Mouse (Mus musculus) lung, postnatal 10 days (tissue): ENCODE data around the gene Scamp5.
A peak's percentile ranks its signal among the peaks of the same experiment; 100 is the strongest.
"Not testable (repeated sequence)": the region's sequence is repeated elsewhere in the genome, so short reads cannot be mapped to it uniquely, and the experiment has no call there.

Experiments used
- DNase-seq: peaks from one replicate; pipeline ENCODE4 v3.0.0; 2021

Gene Scamp5

DNA sequence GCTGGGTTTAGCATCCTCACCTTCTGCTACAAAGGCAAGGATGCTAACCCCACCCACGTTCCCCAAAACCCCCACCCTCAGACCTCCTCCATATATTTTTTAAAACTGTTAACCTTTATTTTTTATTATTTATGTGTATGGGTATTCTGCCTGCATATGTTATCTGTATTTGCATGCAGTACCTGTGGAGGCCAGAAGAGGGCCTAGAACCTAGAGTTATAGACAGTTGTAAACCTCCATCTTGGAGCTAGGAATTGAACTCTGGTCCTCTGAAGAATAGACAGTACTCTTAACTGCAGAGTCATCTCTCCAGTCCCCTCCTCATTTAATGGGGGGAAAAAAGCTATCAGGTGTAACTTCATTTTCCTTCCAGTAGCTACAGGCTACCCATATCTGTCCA lies 18.1 kb downstream of the Scamp5 start:
- DNase-seq: no peak

GRCm38 (mm10) chr9:57440620-57441019 lies 27.2 kb downstream of the Scamp5 start:
- DNase-seq: no peak

DNA sequence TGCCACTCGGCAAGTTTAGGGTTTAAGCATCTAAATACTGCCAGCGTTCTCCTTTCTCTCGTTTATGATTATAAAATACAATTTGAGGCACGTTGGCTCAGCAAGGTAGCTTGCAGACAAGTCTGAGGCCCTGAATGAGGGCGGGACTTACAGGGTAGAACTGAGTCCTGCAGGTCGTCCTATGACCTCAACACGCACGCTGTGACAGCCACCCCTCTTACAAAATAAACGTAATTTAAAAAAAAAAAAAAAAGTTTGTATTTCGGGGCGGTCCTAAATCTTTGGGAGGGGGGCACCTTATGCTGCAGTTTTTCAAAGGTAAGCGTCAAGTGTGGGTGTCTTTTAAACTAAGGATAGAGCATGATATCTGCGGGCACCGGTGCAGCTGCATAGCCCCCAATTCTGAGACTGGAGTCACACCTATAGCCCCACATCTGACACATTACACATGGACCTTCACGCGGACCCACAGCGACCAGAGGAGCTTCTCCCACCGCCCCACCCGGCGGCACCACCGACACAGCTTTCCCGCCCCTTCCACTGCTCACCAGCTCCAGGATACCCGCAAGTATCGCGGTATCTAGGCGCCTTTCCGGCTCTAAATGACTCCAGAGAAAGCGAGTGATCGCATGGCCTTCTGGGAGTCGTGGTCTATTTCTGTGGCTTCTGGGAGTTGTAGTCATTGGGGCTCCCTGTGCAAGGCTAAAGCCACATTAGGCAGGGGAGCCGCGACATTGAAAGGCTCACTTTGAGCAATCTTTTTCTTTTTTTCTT lies 28.2 kb downstream of the Scamp5 start, which contains the start of gene Ppcdc:
TSS of gene Ppcdc (minus strand) at position 603 of the 774 bp plus-strand sequence.
- peak; percentile 96 for DNase-seq

DNA sequence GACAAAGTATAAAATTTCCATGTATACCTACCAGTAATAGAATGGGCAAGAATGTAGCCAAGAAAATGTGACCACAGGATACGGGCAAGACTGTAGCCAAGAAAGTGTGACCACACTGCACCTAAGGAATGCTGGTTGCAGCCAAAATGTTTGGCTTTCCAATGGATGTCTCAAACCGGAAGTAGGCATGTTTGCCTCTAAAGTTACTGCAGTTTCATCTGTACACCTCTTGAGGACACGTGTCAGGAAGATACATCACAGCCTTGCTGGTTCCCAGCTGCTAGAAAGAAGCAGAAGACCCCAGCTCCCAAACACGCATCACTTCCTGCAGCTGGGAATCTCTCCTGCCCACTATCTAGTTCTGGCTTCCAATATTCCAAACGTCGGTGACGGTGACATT lies 28.8 kb downstream of the Scamp5 start:
- no peak for DNase-seq

- DNase-seq: no peak
Observed at GRCm38 (mm10) chr9:57437896-57438614, 29.8 kb downstream of the Scamp5 start.

- DNase-seq: no peak
Observed at GRCm38 (mm10) chr9:57436166-57436565, 31.7 kb downstream of the Scamp5 start.

GRCm38 (mm10) chr9:57434405-57435165 lies 33.3 kb downstream of the Scamp5 start:
- DNase-seq: no peak

GRCm38 (mm10) chr9:57433097-57434032 lies 34.5 kb downstream of the Scamp5 start:
- DNase-seq: peak; percentile 92

DNA sequence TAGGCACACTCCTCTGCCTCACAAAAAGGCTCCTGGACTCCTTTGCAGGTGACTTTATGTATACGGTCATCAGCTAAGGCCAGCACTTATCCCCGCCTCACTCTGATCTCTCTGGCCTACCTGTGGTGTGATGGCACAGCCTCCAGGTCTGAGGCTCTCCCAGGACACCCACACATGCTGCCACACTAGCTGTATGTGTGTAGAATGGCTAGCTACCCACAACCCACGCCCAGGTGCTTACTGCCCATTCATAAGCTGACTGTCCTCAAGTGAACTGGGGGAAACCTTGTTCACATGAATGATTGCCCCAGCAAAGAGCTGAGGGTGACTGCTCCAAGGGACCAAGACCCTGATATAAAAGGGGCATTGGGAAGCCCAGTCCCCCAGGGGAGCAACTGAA lies 35.4 kb downstream of the Scamp5 start:
- no peak for DNase-seq

DNA sequence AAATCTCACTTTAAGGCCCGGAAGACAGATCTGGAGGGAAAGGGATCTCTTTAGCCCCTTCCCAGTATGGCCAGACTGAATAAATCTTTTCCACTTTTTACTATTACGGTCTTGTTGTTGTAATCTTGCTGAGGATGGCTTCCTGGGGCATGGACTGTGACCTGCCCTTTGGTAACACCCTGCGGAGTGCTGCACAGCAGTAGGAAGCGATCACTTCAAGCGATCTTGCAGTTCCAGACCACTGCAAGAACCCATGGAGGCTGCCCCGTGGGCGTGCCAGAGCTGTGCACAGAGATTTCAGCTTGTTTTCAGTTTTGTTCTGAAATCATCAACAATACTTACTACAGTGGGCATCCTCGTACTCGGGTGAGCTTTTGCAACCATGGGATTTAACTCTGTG lies 36.7 kb downstream of the Scamp5 start:
- DNase-seq: peak; percentile 36

GRCm38 (mm10) chr9:57428391-57428790 lies 39.5 kb downstream of the Scamp5 start:
- DNase-seq: no peak

GRCm38 (mm10) chr9:57427937-57428336 lies 39.9 kb downstream of the Scamp5 start:
- no peak for DNase-seq

- not testable (repeated sequence) for DNase-seq
Observed at GRCm38 (mm10) chr9:57427123-57427522, 40.7 kb downstream of the Scamp5 start.

GRCm38 (mm10) chr9:57425116-57425515 lies 42.7 kb downstream of the Scamp5 start:
- no peak for DNase-seq

GRCm38 (mm10) chr9:57424066-57424465 lies 43.8 kb downstream of the Scamp5 start:
- peak; percentile 19 for DNase-seq

DNA sequence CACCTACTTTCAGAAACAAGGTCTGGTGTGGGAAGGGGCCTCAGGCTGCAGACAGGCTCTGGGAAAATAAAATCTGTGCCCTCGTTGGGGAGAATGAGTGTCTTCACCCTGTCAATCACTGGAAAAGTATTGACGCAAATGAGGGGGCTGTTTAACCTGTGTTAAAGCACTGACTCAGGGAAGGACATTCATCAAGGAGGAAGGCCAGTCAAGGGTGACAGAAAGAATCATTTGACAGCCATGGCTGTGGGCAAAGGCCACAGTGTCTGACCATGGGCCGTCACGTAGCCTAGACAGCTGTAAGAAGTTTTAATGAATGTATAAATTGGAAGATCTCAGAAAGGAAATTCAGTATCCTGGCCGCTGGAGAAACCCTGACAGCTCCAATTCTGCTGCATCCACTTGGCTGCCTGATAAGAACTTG lies 46.2 kb downstream of the Scamp5 start:
- DNase-seq: no peak

DNA sequence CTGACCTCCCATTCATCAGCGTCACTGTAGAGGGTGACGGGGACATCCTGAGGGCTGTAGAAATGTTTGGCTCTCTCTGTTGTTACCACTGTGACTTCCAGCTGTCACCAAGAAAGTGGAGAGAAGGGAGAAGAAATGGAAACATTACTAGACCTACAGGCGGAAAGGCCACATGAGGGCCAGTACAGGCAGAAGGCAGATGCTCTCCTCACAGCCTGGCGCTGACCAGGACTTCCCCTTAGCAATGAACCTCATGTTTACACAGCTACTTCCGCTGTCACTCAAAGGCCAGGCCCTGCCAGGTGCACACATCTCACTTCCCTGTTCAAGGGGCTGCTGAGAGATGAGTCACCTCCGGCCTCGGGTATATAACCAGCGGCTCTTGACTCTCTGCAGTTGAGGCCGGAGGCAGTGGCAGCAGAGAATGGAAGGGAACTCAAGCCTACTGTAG lies 46.7 kb downstream of the Scamp5 start:
- peak; percentile 86 for DNase-seq

- peak; percentile 96 for DNase-seq
Observed at GRCm38 (mm10) chr9:57420321-57421120, 47.3 kb downstream of the Scamp5 start.

DNA sequence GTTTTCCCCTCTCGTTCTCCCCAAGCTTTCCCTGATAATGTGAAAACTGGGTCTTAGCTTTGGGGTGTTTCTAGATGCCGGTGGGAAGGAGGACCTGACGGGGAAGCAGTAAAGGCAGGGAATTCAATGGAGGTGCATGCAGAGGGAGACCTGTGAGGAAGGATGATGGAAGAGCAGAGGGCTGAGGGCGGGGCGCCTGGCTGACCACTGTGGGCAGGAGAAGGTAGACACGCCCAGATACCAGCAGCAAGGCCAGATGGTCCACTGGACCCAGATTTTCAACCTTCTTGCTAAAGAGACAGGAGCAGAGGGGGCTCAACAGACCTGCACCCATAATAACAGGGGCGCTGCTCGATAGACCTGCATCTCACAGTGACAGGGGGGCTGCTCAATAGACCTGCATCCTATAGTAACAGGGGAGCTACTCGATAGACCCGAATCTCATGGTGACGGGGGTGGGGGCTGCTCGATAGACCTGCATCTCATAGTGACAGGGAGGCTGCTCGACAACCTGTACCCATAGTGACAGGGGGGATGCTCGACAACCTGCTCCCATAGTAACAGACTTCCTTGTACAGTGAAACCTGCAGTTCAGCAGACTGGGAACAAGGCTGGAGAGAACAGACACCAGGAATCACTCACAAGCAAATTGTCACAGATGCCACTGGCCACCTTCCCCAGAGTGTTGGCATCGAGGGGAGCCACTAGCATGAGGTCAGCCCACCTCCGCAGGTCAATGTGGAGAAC lies 48.2 kb downstream of the Scamp5 start:
- DNase-seq: peak; percentile 22

DNA sequence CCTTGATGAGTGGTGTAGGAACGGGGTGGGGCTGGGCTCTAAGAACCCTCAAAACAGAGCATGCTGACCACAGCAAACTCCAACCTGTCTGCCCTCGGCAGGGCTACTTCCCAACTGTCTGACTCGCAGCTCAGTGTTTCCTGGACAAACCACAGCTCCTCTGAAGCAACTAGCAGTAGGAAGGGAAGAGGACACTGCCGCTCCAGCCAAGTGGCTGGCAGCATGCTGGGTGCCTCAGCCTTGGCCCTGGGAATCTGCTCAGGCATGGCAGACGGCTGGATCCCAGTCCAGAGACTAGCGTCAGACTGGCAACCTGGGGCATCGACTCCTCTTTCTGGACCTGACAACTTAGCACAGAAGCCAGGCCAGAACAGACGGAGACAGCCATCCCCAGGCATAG lies 50.5 kb downstream of the Scamp5 start:
- DNase-seq: no peak
